17 mouse cellular contexts compared by ENCODE assay signal in genomic region chr19:16460292-16460691, GRCm38 (mm10). TPM values are rescaled to one million over a fixed set of nuclear protein-coding genes. Genes with fewer than 3 reads are reported as not detected.
"Had no signal": no experiment of that assay in that cellular context is flagged by ENCODE, and none has a peak within 500 bp of the region (broad histone marks: within the 10 kb centered on the region; RNA-seq: fewer than 3 reads in every experiment).

No protein-coding gene starts in this region.

- H3K36me3 ChIP-seq: limb, embryonic 15.5 days; liver, embryonic 12.5 days; neural tube, embryonic 12.5 days; stomach, embryonic 15.5 days had no signal

- DNase-seq: kidney, adult 8-10 months; kidney, postnatal 36 days; layer of hippocampus, adult 9-11 months; layer of hippocampus, postnatal 36 days; lung, embryonic 14.5 days; lung, postnatal 10 days; lung, postnatal 4 days; thymus, adult 2 months; thymus, postnatal 25 days had no signal

- H3K9me3 ChIP-seq: limb, embryonic 15.5 days; liver, embryonic 12.5 days; megakaryocyte, embryonic 14.5 days; stomach, embryonic 15.5 days had no signal

- H3K4me2 ChIP-seq: limb, embryonic 15.5 days; liver, embryonic 12.5 days; lung, embryonic 14.5 days; neural tube, embryonic 12.5 days; stomach, embryonic 15.5 days had no signal

- H3K4me1 ChIP-seq: limb, embryonic 15.5 days; neural tube, embryonic 12.5 days; stomach, embryonic 15.5 days had no signal

- H3K4me3 ChIP-seq: limb, embryonic 15.5 days; liver, embryonic 12.5 days; megakaryocyte, embryonic 14.5 days; neural tube, embryonic 12.5 days; stomach, embryonic 15.5 days had no signal

- H3K27me3 ChIP-seq: limb, embryonic 15.5 days; liver, embryonic 12.5 days; megakaryocyte, embryonic 14.5 days; neural tube, embryonic 12.5 days; stomach, embryonic 15.5 days had no signal

- H3K9ac ChIP-seq: limb, embryonic 15.5 days; liver, embryonic 12.5 days; lung, embryonic 14.5 days; neural tube, embryonic 12.5 days; stomach, embryonic 15.5 days had no signal

- ATAC-seq: liver, embryonic 12.5 days had no signal

- H3K27ac ChIP-seq: kidney, postnatal 0 days; limb, embryonic 15.5 days; liver, embryonic 12.5 days; neural tube, embryonic 12.5 days; stomach, embryonic 15.5 days had no signal

RNA-seq across cellular contexts. Expression of gene Gna14, which starts 24.7 kb away (rescaled TPM):
- total RNA-seq: monocyte, adult 5-6 weeks; neutrophil, adult 5-6 weeks had no signal
